Mouse (Mus musculus) ES-Bruce4 (cell line): ENCODE measurements around the gene C530008M17Rik.

Source experiments
- CTCF ChIP-seq: IDR thresholded peaks from one replicate; pipeline ENCODE4 v1.8.1; 2011; ENCODE audit warnings: low read depth, low read length
- POLR2A ChIP-seq: IDR thresholded peaks from one replicate; pipeline ENCODE4 v1.8.1; 2011; ENCODE audit warnings: low read length; ENCODE audit not compliant: insufficient read depth

- TF ChIP-seq CTCF (no peak), POLR2A (no peak)
Observed at GRCm38 (mm10) chr5:76683455-76683854, 27.1 kb downstream of the C530008M17Rik start.
